Mouse (Mus musculus) myocyte (in vitro differentiated cells): ENCODE measurements at regions not wholly inside any gene's neighbourhood (a gene's known extent, or its start where the extent isn't known, plus 50 kb on each side); places are given as distances from the start of the nearest gene placed in this dataset.

ENCODE experiments used
- H3K27me3 ChIP-seq: one replicate; pipeline ENCODE4 v1.6.1; 2011; ENCODE audit not compliant: control insufficient read depth, insufficient read depth, insufficient read length
- H3K36me3 ChIP-seq: one replicate; pipeline ENCODE4 v1.6.1; 2011; ENCODE audit not compliant: control insufficient read depth, insufficient read depth
- H3K4me2 ChIP-seq: one replicate; pipeline ENCODE4 v1.6.1; 2011; ENCODE audit warnings: low read depth, control low read depth
- H3K4me3 ChIP-seq: one replicate; pipeline ENCODE4 v1.5.1; 2011; ENCODE audit warnings: mild to moderate bottlenecking, control low read depth, moderate library complexity
- H3K79me2 ChIP-seq: one replicate; pipeline ENCODE4 v1.6.1; 2011; ENCODE audit not compliant: control insufficient read depth, insufficient read depth
- H3ac ChIP-seq: one replicate; pipeline ENCODE4 v1.6.1; 2011; ENCODE audit not compliant: control insufficient read depth, insufficient read length
- CEBPB ChIP-seq: IDR thresholded peaks from 2 replicates; pipeline ENCODE4 v1.6.1; 2011; ENCODE audit warnings: mild to moderate bottlenecking, moderate library complexity; ENCODE audit not compliant: poor library complexity, insufficient read depth, severe bottlenecking
- E2F4 ChIP-seq: IDR thresholded peaks from one replicate; pipeline ENCODE4 v1.6.1; 2011; ENCODE audit warnings: mild to moderate bottlenecking, control low read depth, moderate library complexity; ENCODE audit not compliant: insufficient read depth
- MAX ChIP-seq: IDR thresholded peaks from one replicate; pipeline ENCODE4 v1.6.1; 2011; ENCODE audit warnings: low read depth, mild to moderate bottlenecking, control low read depth
- MYOD1 ChIP-seq, 3 experiments: IDR thresholded peaks; one replicate each; pipeline ENCODE4 v1.6.1; 2011; ENCODE audit warnings: control low read depth in 2 of 3, low read depth in 2 of 3, mild to moderate bottlenecking in 2 of 3, moderate library complexity in 1 of 3; ENCODE audit not compliant: insufficient read length in 2 of 3, control insufficient read depth in 1 of 3
- MYOG ChIP-seq, 3 experiments: IDR thresholded peaks; one replicate each; pipeline ENCODE4 v1.6.1; 2011; ENCODE audit warnings: control low read depth in 2 of 3, low read depth in 2 of 3, mild to moderate bottlenecking in 2 of 3; ENCODE audit not compliant: insufficient read length in 2 of 3, control insufficient read depth in 1 of 3, insufficient read depth in 1 of 3
- POLR2A ChIP-seq: IDR thresholded peaks from one replicate; pipeline ENCODE4 v1.6.1; 2011; ENCODE audit warnings: low read depth, mild to moderate bottlenecking, control low read depth, moderate library complexity; ENCODE audit not compliant: insufficient read length
- POLR2AphosphoS2 ChIP-seq: IDR thresholded peaks from one replicate; pipeline ENCODE4 v1.6.1; 2011; ENCODE audit warnings: low read depth, control low read depth; ENCODE audit not compliant: insufficient read length
- REST ChIP-seq: IDR thresholded peaks from one replicate; pipeline ENCODE4 v1.6.1; 2011; ENCODE audit warnings: mild to moderate bottlenecking, control low read depth, moderate library complexity; ENCODE audit not compliant: insufficient read depth, insufficient read length
- SRF ChIP-seq: IDR thresholded peaks from one replicate; pipeline ENCODE4 v1.6.1; 2011; ENCODE audit warnings: low read depth; ENCODE audit not compliant: control insufficient read depth, insufficient read length
- TCF12 ChIP-seq: IDR thresholded peaks from one replicate; pipeline ENCODE4 v1.6.1; 2011; ENCODE audit warnings: mild to moderate bottlenecking, control low read depth; ENCODE audit not compliant: poor library complexity, insufficient read depth, severe bottlenecking
- TCF3 ChIP-seq: IDR thresholded peaks from one replicate; pipeline ENCODE4 v1.6.1; 2011; ENCODE audit warnings: low read depth, control low read depth; ENCODE audit not compliant: insufficient read length
- USF1 ChIP-seq: IDR thresholded peaks from one replicate; pipeline ENCODE4 v1.6.1; 2011; ENCODE audit warnings: low read depth, mild to moderate bottlenecking, control low read depth, moderate library complexity

- no peaks in the 10 kb centered on the region for H3K79me2 ChIP-seq
- H3K36me3 ChIP-seq, result no peaks in the 10 kb centered on the region
- no peaks in the 10 kb centered on the region for H3K27me3 ChIP-seq
- H3ac ChIP-seq, result no peak overlapping the region
- TF ChIP-seq USF1 (no peak), REST (no peak), MYOD1 (IDR thresholded peaks at IDR 0.05; ENCODE audit: control insufficient read depth in 1 of 3, insufficient read length in 2 of 3, low read depth in 2 of 3) (no peak), TCF12 (no peak), POLR2AphosphoS2 (no peak), CEBPB (no peak), MAX (no peak), TCF3 (no peak), SRF (no peak), MYOG (IDR thresholded peaks at IDR 0.05; ENCODE audit: control insufficient read depth in 1 of 3, insufficient read depth in 1 of 3, insufficient read length in 2 of 3, low read depth in 2 of 3) (no peak), POLR2A (no peak)
- no peak overlapping the region for H3K4me2 ChIP-seq
- H3K4me3 ChIP-seq, result no peak overlapping the region
Measured at GRCm38 (mm10) chr1:71837039-71837648, 184.1 kb upstream of the Fn1 start.

GRCm38 (mm10) chr1:71830379-71830778, 177.4 kb upstream of the Fn1 start:
- Histone ChIP-seq H3K36me3 (no peaks in the 10 kb centered on the region), H3ac (no peak overlapping the region), H3K4me2 (no peak overlapping the region), H3K79me2 (no peaks in the 10 kb centered on the region), H3K4me3 (no peak overlapping the region), H3K27me3 (no peaks in the 10 kb centered on the region)
- TF ChIP-seq SRF (no peak), REST (no peak), CEBPB (no peak), MAX (no peak), TCF3 (no peak), MYOD1 (IDR thresholded peaks at IDR 0.05; ENCODE audit: control insufficient read depth in 1 of 3, insufficient read length in 2 of 3, low read depth in 2 of 3) (no peak), MYOG (IDR thresholded peaks at IDR 0.05; ENCODE audit: control insufficient read depth in 1 of 3, insufficient read depth in 1 of 3, insufficient read length in 2 of 3, low read depth in 2 of 3) (no peak), POLR2AphosphoS2 (no peak), POLR2A (no peak)

GRCm38 (mm10) chr1:71824410-71824809, 171.4 kb upstream of the Fn1 start:
- H3K79me2 ChIP-seq, result no peaks in the 10 kb centered on the region
- TF ChIP-seq MYOG (IDR thresholded peaks at IDR 0.05; ENCODE audit: control insufficient read depth in 1 of 3, insufficient read depth in 1 of 3, insufficient read length in 2 of 3, low read depth in 2 of 3), result peak in 1 of 3 experiments; percentile 5
- TF ChIP-seq MYOD1 (IDR thresholded peaks at IDR 0.05; ENCODE audit: control insufficient read depth in 1 of 3, insufficient read length in 2 of 3, low read depth in 2 of 3), result peak in 1 of 3 experiments; percentile 44
- no peak for TF ChIP-seq REST
- TF ChIP-seq TCF3, result no peak
- no peak for TF ChIP-seq TCF12
- no peak for TF ChIP-seq POLR2A
- TF ChIP-seq CEBPB, result no peak
- peak overlapping the region; percentile 44 for H3K4me2 ChIP-seq
- H3K27me3 ChIP-seq, result no peaks in the 10 kb centered on the region
- H3K36me3 ChIP-seq, result no peaks in the 10 kb centered on the region
- H3ac ChIP-seq, result no peak overlapping the region
- H3K4me3 ChIP-seq, result no peak overlapping the region

DNA sequence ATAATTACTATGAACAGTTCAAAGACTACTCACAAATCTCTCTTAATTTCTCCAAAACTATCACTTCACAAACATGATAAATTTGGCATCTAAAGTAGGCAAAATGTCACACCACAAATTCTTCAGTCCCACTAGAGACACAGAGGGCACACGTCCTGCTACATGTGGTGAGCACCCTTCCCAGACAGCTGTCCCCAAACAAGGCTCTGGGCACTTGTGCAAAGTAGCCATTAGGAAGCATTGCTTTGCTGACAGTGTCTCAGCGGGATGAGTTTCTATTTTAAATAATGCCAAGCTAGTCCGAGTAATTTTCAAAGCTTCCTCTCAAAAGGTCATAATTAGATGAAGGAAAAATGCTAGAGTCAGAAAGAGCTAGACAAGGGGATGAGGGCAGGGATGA, 169.1 kb upstream of the Fn1 start:
- H3K4me3 ChIP-seq, result no peak overlapping the region
- H3K36me3 ChIP-seq, result no peaks in the 10 kb centered on the region
- H3K27me3 ChIP-seq, result no peaks in the 10 kb centered on the region
- no peaks in the 10 kb centered on the region for H3K79me2 ChIP-seq
- H3ac ChIP-seq, result no peak overlapping the region
- peak in 2 of 3 experiments; percentile 38 to 78 for TF ChIP-seq MYOD1 (IDR thresholded peaks at IDR 0.05; ENCODE audit: control insufficient read depth in 1 of 3, insufficient read length in 2 of 3, low read depth in 2 of 3)
- no peak for TF ChIP-seq MAX
- peak; percentile 37 for TF ChIP-seq TCF3
- TF ChIP-seq MYOG (IDR thresholded peaks at IDR 0.05; ENCODE audit: control insufficient read depth in 1 of 3, insufficient read depth in 1 of 3, insufficient read length in 2 of 3, low read depth in 2 of 3), result peak; percentile 12 to 84 (median 67)
- H3K4me2 ChIP-seq, result peak overlapping the region; percentile 16

- TF ChIP-seq CEBPB (no peak), E2F4 (no peak), REST (no peak), TCF3 (no peak), MAX (no peak), USF1 (no peak), SRF (no peak), MYOG (IDR thresholded peaks at IDR 0.05; ENCODE audit: control insufficient read depth in 1 of 3, insufficient read depth in 1 of 3, insufficient read length in 2 of 3, low read depth in 2 of 3) (no peak), MYOD1 (IDR thresholded peaks at IDR 0.05; ENCODE audit: control insufficient read depth in 1 of 3, insufficient read length in 2 of 3, low read depth in 2 of 3) (no peak)
- Histone ChIP-seq H3K36me3 (no peaks in the 10 kb centered on the region), H3K79me2 (no peaks in the 10 kb centered on the region), H3ac (no peak overlapping the region), H3K4me3 (no peak overlapping the region), H3K27me3 (no peaks in the 10 kb centered on the region), H3K4me2 (no peak overlapping the region)
Measured at GRCm38 (mm10) chr1:71821099-71821498, 168.1 kb upstream of the Fn1 start.
